Mouse (Mus musculus) Patski (cell line): ENCODE measurements around the gene Gm21149. TPM values are rescaled to one million over a fixed set of nuclear protein-coding genes. Genes with fewer than 3 reads are reported as not detected.
"Not testable (repeated sequence)": the region's sequence is repeated elsewhere in the genome, so short reads cannot be mapped to it uniquely, and the experiment has no call there.

ENCODE experiments used
- ATAC-seq: fragments of 100-300 bp; one replicate; pipeline ENCODE4 v1.8.0; 2021
- CTCF ChIA-PET: fragments of 350-600 bp; sonication (Branson Sonifier 250); formaldehyde crosslinking; loops from one replicate; lab custom pipeline; 2022; ENCODE audit warnings: inconsistent platforms; lab: Charles Lee
- POLR2A ChIA-PET: fragments of 350-600 bp; sonication (Branson Sonifier 250); formaldehyde crosslinking; loops from one replicate; lab custom pipeline; 2022; ENCODE audit warnings: antibody characterized with exemption, inconsistent platforms; lab: Charles Lee
- DNase-seq: peaks from one replicate; pipeline ENCODE4 v3.0.0-alpha.2; 2011; ENCODE audit warnings: low read depth, low spot score
- H3K27me3 ChIP-seq: fragments of 371-371 bp; one replicate; pipeline ENCODE4 v1.5.1; 2021
- CTCF ChIP-seq: fragments of 100-300 bp; IDR thresholded peaks from one replicate; pipeline ENCODE4 v1.5.1; 2021
- in situ Hi-C: fragments of 300-500 bp; cut with MboI; formaldehyde crosslinking; loops from 3 replicates; pipeline ENCODE4 v1.11.1; 2018; ENCODE audit warnings: low pct_unique_long_range_greater_than_20kb, mixed read lengths
- polyA plus RNA-seq: library from polyadenylated mRNA; unstranded; gene quantifications from one replicate; pipeline ENCODE4 v1.2.3, GENCODE M21; 2021

The Gm21149 gene
- polyA plus RNA-seq = not detected

DNA sequence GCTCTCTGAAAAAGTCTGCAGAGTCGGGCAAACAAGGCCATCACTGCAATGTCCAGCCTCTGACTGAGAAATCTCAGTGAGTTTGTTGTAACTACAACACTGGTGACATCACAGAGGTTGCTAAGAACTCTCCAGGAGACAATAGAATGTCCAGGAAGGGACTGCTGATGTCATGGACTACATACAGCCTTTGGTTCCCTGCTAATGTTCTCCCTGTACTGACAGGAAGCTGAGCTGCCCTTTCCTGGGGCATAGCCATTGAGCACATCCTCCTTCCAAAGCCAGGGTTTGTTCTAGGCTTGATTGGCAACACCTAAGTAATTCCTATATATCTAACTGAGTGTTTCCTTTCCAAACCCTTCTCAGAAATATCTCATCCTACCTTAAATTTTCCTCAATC lies at the start of gene Gm21149:
Gene Gm21149, minus strand, starts transcription at position 101 of the 400 bp plus-strand sequence.
- ATAC-seq, POLR2A ChIA-PET, H3K27me3 ChIP-seq, CTCF ChIA-PET, DNase-seq, in situ Hi-C loops: not testable (repeated sequence)

DNA sequence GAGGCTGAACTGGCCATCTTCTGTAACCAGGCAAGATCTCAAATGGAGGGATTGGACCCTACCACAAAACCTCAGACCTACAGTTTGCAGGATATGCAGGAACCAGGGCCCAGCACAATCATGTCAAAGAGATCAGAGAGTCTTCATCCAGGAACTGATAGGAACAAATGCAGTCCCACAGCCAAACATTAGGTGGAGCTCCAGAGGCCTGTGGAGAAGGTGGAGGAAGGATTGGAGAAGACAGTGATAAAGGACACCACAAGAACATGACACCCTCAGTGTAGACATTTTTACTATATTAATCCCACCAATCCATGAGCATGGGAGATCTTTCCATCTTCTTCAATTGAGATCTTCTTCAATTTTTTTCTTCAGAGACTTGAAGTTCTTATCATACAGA lies 46.1 kb upstream of the Gm21149 start:
- H3K27me3 ChIP-seq, DNase-seq, CTCF ChIA-PET, POLR2A ChIA-PET, ATAC-seq, in situ Hi-C loops: not testable (repeated sequence)

DNA sequence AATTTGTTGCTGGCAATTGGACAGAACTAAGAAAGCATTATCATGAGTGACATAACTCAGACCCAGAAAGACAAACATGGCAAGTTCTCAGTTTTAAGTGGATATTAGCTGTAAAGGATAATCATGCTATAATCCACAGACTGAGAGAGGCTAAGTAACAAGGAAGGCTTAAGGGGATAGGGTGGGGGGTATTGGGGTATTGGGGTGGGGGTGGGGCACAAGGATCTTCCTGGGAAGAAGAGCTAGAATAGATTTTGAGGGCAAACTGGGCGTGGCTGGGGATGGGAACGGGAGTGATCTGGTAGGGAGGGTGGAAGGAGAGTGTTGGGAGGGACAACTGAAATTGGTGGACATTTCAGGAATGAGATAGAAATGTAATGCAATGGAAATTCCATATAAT lies 45.7 kb upstream of the Gm21149 start:
- ATAC-seq, H3K27me3 ChIP-seq, CTCF ChIA-PET, DNase-seq, in situ Hi-C loops, POLR2A ChIA-PET: not testable (repeated sequence)

DNA sequence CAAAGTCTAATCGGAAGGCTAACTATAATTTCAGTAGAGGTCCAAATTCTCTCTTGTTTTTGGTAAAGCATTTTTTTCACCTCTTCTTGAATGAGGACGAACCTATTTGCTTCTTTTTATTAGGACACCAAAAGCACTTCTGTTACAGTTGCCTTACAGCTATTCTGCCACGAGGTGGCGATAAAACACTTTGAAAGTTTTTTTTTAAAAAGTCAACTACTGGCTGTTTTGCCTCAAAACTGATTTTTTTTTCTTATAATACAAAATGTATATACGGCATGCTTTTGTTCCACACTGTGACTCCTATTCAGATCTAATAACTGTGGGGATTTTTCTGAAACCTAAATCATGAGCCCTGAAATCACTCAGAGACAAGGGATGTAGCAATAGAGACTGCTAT lies 44.1 kb upstream of the Gm21149 start:
- DNase-seq, POLR2A ChIA-PET, in situ Hi-C loops, ATAC-seq, H3K27me3 ChIP-seq, CTCF ChIA-PET: not testable (repeated sequence)

DNA sequence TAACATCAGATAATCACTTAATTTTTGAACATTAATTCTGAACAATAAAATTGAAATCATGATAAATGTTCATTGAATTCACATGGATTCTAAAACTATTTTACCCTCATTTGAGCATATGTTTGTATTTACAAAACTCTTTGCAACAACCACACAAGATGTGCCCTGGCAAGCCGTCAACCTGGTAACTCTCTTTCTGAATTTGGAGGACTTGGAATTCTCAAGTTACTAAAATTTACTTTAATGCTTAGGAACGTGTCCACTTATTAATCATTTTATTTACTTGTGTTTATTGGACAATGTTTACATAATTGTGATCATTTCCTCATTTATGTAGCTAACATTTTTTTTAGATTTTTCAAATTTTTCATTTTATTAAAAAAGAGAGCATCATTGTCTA lies 40.8 kb upstream of the Gm21149 start:
- POLR2A ChIA-PET, ATAC-seq, H3K27me3 ChIP-seq, in situ Hi-C loops, DNase-seq, CTCF ChIA-PET: not testable (repeated sequence)

DNA sequence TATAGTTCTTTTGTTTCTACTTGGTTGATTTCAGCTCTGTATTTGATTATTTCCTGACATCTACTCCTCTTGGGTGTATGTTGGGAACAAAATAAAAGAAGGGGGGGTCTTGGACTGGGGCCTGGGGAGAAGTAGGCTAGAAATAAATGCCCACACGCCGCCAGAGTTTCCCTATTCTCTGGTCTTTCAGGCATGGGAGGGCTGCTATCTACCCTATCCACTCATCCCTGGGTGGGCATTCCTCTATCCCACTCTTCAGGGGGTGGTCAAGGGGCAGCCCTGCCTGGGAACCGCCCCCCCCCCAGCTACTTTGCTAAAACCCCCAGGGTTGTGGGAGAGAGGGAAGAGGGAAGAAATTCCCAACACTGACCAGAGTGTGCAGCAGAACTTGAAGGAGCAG lies 35.9 kb upstream of the Gm21149 start:
- CTCF ChIA-PET, in situ Hi-C loops, H3K27me3 ChIP-seq, DNase-seq, ATAC-seq, POLR2A ChIA-PET: not testable (repeated sequence)

DNA sequence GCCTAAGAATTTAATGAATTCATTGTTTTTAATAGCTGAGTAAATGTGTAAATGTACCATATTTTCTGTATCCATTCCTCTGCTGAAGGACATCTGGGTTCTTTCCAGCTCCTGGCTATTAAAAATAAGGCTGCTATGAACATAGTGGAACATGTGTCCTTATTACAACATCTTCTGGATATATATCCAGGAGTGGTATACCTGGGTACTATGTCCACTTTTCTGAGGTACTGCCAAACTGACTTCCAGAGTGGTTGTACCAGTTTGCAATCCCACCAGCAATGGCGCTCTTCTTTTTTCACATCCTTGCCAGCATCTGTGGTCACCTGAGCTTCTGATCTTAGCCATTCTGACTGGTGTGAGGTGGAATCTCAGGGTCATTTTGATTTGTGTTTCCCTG lies 33.6 kb upstream of the Gm21149 start:
- ATAC-seq, in situ Hi-C loops, CTCF ChIA-PET, DNase-seq, POLR2A ChIA-PET, H3K27me3 ChIP-seq: not testable (repeated sequence)

DNA sequence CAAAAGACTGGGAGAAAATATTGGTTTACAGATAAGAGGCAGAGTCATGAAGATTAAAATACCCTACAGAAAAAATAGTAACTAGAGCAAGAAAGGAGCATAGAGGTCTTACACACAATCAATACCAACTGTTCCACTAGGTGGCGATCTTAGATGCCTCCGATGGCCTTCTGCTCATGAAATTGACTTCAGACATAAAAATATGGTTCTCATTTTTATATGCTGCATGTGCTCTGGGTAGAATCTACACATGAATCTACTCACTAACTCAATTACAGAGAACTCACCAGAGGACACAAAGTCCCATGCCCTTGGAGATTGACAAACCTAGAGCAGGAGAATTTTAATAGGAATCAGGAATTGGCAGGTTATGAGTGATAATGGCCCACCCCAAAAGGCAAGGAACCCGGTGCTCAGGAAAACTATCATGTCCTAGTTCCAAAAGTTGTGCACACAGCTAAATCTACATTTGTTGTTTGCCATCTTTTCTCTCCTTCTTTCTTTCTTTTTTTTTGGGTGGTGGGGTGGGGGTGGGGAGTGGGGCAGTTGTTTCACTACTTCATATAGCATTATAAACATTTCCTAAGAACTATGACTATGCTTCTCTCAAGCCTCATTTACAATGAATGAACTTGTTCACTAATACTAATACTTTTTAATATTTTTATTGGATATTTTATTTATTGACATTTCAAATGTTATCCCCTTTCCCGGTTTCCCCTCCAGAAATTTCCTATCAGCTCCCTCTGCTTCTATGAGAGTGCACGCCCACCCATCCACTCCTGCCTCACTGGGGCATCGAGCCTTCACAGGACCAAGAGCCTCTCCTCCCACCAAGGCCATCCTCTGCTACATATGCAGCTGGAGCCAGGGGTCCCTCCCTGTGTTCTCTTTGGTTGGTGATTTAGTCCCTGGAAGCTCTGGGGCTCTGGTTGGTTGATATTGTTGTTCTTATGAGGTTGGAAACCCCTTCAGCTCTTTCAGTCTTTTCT lies 32.4 kb upstream of the Gm21149 start:
- H3K27me3 ChIP-seq, CTCF ChIA-PET, ATAC-seq, in situ Hi-C loops, POLR2A ChIA-PET, DNase-seq: not testable (repeated sequence)

DNA sequence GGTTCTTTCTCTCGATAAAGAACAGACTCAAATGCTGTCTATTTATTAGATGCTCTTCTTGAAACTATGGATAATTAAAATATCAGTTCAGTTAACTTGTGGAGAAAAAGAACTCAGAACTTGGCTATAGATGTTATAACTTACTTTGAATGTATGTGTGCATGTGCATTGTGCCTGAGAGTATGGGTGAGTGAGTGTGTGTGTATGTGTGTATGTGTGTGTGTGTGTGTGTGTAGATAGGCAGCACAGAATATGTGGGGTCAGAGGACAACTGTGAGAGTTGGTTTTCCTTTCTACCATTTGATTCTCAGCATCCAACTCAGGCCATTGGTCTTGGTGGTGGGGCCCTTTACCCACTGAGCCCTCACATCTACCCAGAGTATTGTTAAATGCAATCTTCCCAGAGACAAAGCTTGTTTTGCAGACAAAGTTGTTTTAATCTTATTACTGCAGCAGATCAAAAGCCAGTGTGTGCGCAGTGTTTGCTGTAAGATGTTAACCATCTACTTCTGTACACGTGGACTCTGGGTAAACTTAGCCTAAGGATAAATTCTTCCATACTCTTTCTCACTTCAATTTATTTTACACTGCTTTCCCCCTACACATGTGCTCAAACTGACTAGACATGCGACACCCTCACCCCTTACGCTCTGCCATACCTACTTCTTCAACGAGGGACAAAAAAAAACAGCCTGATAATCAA lies 31.6 kb upstream of the Gm21149 start:
- H3K27me3 ChIP-seq, POLR2A ChIA-PET, in situ Hi-C loops, DNase-seq, ATAC-seq: not testable (repeated sequence)
- CTCF ChIA-PET = interaction anchor here (0.7 kb wide), 1 partner anchor 31 kb away, joined by 3 read pairs; no protein-coding TSS in a partner anchor

DNA sequence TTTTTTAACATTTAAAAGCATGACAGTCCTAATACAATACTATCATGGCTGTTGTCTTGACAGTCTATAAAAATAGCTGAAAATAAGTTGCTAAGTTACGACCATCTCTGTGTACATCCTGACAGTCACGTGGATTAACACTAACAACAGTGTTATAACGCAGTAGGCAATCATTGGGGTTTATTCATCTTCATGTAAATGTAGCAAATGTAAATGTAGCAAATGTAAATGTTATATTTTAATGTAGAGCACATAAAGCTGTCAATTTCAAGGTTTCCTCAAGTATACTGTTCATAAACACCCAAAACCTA lies 30.9 kb upstream of the Gm21149 start:
- ChIA-PET CTCF (interaction anchor here (0.7 kb wide), 1 partner anchor 32 kb away, joined by 3 read pairs; no protein-coding TSS in a partner anchor), POLR2A (no interaction called here)
- ATAC-seq (no peak), DNase-seq (no peak)
- H3K27me3 ChIP-seq = no peaks in the 10 kb centered on the region
- no peak for TF ChIP-seq CTCF
- in situ Hi-C loops = no loop called here
